Mouse (Mus musculus): ENCODE data around the gene Mrps12. TPM values are rescaled to one million over a fixed set of nuclear protein-coding genes. Genes with fewer than 3 reads are reported as not detected.
A peak's percentile ranks its signal among the peaks of the same experiment; 100 is the strongest.
"Not testable (repeated sequence)": the region's sequence is repeated elsewhere in the genome, so short reads cannot be mapped to it uniquely, and the experiment has no call there.

Gene Mrps12
- polyA plus RNA-seq, 1 experiment from 2014 or later, result 132 TPM

DNA sequence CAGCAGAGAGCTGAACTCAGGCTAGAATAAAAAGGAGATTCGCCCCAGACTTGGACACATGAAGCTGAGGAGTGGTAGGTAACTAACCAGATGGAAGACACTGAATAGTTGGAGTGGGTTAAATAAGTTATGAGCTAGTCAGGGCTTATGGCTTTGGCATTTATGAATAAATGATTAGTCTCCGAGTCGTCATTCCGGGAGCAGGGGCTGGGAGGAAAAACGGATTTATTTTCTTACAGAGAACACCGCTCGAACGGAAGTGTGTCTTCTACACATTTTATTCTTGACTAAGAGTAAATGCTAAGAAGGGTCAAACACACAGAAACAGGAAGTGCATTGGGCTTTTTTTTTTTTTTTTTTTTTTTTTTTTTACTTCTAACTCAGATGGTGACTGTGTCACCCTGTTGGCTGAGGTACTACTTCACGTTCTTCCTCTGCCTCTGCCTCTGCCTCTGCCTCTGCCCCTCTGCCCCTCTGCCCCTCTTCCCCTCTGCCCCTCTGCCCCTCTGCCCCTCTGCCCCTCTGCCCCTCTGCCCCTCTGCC, 38.9 kb downstream of the Mrps12 start:
- H3K9ac ChIP-seq (ENCODE audit: low read depth, low read length), result no peak overlapping the region
- H3K27ac ChIP-seq (ENCODE audit: low read depth, low read length), result no peak overlapping the region
- H3K4me2 ChIP-seq (replicated peaks; ENCODE audit: low read depth, low read length), result no peak overlapping the region
- H3K4me1 ChIP-seq (replicated peaks; ENCODE audit: control insufficient read depth, insufficient read depth, low read length), result no peaks in the 10 kb centered on the region
- H3K9me3 ChIP-seq (ENCODE audit: control insufficient read depth, low read length), result no peaks in the 10 kb centered on the region
- WGBS, result 72% methylated on average over 9 of the region's 9 CpGs
- no peak overlapping the region for H3K4me3 ChIP-seq (ENCODE audit: low read depth, low read length)
- no peak for ATAC-seq (ENCODE audit: low FRiP score)
- DNase-seq (ENCODE audit: low spot score), result no peak
- no peaks in the 10 kb centered on the region for H3K36me3 ChIP-seq (ENCODE audit: control insufficient read depth, insufficient read depth, low read length)
- H3K27me3 ChIP-seq (ENCODE audit: control insufficient read depth, insufficient read depth, low read length), result no peaks in the 10 kb centered on the region

DNA sequence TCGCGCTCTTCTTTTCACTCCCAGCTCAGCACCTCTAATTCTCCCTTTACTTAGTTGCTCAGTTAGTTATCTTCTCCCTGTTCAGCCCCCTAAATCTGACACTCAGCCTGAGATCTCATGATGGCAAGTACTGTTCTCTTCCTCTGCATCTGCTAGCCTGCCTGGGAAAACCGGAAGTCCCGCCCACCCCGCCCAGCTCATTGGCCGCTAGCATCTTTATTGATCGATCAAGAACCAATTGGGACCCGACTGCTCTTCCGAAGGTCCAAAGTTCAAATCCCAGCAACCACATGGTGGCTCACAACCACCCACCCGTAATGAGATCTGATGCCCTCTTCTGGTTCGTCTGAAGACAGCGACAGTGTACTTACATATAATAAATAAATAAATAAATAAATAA, 40.3 kb downstream of the Mrps12 start:
- H3K9me3 ChIP-seq (ENCODE audit: control insufficient read depth, low read length); H3K36me3 ChIP-seq (ENCODE audit: control insufficient read depth, insufficient read depth, low read length); DNase-seq (ENCODE audit: low spot score); ATAC-seq (ENCODE audit: low FRiP score); H3K4me2 ChIP-seq (replicated peaks; ENCODE audit: low read depth, low read length); H3K27ac ChIP-seq (ENCODE audit: low read depth, low read length); H3K4me3 ChIP-seq (ENCODE audit: low read depth, low read length); H3K9ac ChIP-seq (ENCODE audit: low read depth, low read length); H3K27me3 ChIP-seq (ENCODE audit: control insufficient read depth, insufficient read depth, low read length); H3K4me1 ChIP-seq (replicated peaks; ENCODE audit: control insufficient read depth, insufficient read depth, low read length): not testable (repeated sequence)
- WGBS, result 96% methylated on average over 12 of the region's 12 CpGs

DNA sequence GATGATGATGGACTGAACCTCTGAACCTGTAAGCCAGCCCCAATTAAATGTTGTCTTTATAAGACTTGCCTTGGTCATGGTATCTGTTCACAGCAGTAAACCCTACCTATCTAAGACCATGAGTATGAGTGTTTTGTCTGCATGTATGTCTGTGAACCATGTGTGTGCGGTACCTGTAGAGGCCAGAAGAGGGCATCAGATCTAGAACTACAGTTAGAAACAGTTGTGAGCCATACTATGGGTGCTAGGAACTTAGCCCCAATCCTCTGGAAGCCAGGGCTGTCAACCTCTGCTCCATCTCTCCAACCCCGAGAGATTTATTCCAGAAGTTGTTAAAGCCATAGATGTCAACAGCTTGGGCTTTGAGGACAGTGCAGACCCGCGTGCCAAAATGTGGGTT, 41.4 kb downstream of the Mrps12 start:
- Histone ChIP-seq H3K4me3 (ENCODE audit: low read depth, low read length) (no peak overlapping the region), H3K4me1 (replicated peaks; ENCODE audit: control insufficient read depth, insufficient read depth, low read length) (no peaks in the 10 kb centered on the region), H3K36me3 (ENCODE audit: control insufficient read depth, insufficient read depth, low read length) (no peaks in the 10 kb centered on the region), H3K27me3 (ENCODE audit: control insufficient read depth, insufficient read depth, low read length) (no peaks in the 10 kb centered on the region), H3K9me3 (ENCODE audit: control insufficient read depth, low read length) (no peaks in the 10 kb centered on the region), H3K9ac (ENCODE audit: low read depth, low read length) (no peak overlapping the region), H3K4me2 (replicated peaks; ENCODE audit: low read depth, low read length) (no peak overlapping the region), H3K27ac (ENCODE audit: low read depth, low read length) (no peak overlapping the region)
- WGBS, result 94% methylated on average over 4 of the region's 4 CpGs
- ATAC-seq (ENCODE audit: low FRiP score) (no peak), DNase-seq (ENCODE audit: low spot score) (no peak)

DNA sequence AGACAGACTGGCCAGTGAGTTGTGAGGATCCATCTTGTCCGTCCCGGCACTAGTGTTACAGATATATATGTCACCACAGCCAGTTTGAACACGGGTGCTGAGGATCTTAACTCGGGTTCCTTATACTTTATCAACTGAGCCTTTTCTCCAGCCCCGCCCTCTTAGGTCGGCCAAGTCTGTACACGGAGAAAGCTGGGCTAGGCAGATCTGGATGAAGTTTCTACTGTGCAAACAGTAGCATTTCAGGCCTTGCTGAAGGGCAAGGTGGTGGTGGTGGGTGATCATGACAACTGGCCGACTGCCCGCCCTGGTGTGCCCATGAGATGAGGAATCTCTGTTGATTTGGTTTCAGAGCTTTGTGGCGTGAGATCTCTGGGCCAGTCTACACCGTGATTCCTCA, 44.3 kb downstream of the Mrps12 start:
- Histone ChIP-seq H3K4me3 (ENCODE audit: low read depth, low read length) (no peak overlapping the region), H3K9me3 (ENCODE audit: control insufficient read depth, low read length) (no peaks in the 10 kb centered on the region), H3K4me2 (replicated peaks; ENCODE audit: low read depth, low read length) (no peak overlapping the region), H3K36me3 (ENCODE audit: control insufficient read depth, insufficient read depth, low read length) (no peaks in the 10 kb centered on the region), H3K4me1 (replicated peaks; ENCODE audit: control insufficient read depth, insufficient read depth, low read length) (peaks cover 2% of the 10 kb centered on the region; the same call in 1 of the 2 replicates), H3K9ac (ENCODE audit: low read depth, low read length) (no peak overlapping the region), H3K27ac (ENCODE audit: low read depth, low read length) (no peak overlapping the region), H3K27me3 (ENCODE audit: control insufficient read depth, insufficient read depth, low read length) (peaks cover 4% of the 10 kb centered on the region; the same call in 1 of the 2 replicates)
- WGBS, result 91% methylated on average over 11 of the region's 11 CpGs
- ATAC-seq (ENCODE audit: low FRiP score), result no peak
- DNase-seq (ENCODE audit: low spot score), result no peak

DNA sequence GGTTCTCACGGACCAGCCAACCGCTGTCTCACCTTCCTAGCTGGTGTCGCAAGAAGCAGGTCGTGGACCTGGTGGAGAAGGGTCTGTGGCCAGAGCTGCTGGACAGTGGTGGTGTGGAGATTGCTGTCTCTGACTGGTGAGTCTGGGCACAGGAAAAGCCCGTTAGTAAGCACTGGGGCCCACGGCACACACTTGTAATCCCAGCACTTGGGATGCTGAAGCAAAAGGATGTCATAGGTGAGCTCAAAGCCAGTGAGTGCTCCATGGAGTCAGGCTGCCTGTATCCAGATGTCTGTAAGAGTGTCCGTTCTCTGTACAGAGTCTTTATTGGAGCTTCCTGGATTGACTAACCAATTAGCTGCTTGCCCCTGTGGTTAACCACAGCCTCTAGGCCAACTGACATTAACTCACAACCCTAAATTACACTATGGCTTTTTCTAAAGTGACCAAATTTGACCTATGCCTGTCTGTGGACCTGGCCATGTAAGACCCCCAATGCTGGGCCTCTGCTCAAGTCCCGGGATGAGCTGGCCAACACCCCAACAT, 46.6 kb downstream of the Mrps12 start:
- Histone ChIP-seq H3K27ac (ENCODE audit: low read depth, low read length) (no peak overlapping the region), H3K4me1 (replicated peaks; ENCODE audit: control insufficient read depth, insufficient read depth, low read length) (peaks cover 2% of the 10 kb centered on the region; the same call in 1 of the 2 replicates), H3K36me3 (ENCODE audit: control insufficient read depth, insufficient read depth, low read length) (no peaks in the 10 kb centered on the region), H3K9ac (ENCODE audit: low read depth, low read length) (no peak overlapping the region), H3K4me3 (ENCODE audit: low read depth, low read length) (no peak overlapping the region), H3K27me3 (ENCODE audit: control insufficient read depth, insufficient read depth, low read length) (peaks cover 4% of the 10 kb centered on the region; the same call in 1 of the 2 replicates), H3K4me2 (replicated peaks; ENCODE audit: low read depth, low read length) (no peak overlapping the region), H3K9me3 (ENCODE audit: control insufficient read depth, low read length) (no peaks in the 10 kb centered on the region)
- ATAC-seq (ENCODE audit: low FRiP score), result no peak
- WGBS, result 54% methylated on average over 8 of the region's 8 CpGs
- no peak for DNase-seq (ENCODE audit: low spot score)

DNA sequence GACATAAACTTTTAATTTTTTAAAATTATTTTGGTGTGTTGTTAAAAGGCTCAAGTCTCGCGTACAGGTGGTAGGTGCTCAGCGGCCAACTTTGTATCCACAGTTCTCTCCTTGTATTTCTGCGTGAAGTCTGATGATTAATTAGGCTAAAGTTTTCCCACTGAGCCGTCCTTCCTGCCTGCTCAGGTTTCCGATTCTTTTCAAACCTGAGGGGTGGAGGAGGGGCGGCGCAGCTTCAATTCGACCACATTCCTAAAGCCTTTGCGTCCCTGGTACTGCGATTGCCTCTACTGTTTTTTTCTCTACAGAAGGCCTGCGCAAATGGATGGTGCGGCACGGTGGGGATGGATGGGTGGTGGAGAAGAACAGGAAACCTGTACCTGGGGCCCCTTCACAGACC, 47.2 kb downstream of the Mrps12 start:
- peaks cover 2% of the 10 kb centered on the region; the same call in 1 of the 2 replicates for H3K4me1 ChIP-seq (replicated peaks; ENCODE audit: control insufficient read depth, insufficient read depth, low read length)
- H3K27ac ChIP-seq (ENCODE audit: low read depth, low read length), result no peak overlapping the region
- peaks cover 4% of the 10 kb centered on the region; the same call in 1 of the 2 replicates for H3K27me3 ChIP-seq (ENCODE audit: control insufficient read depth, insufficient read depth, low read length)
- H3K4me3 ChIP-seq (ENCODE audit: low read depth, low read length), result no peak overlapping the region
- 7% methylated on average over 14 of the region's 14 CpGs for WGBS
- ATAC-seq (ENCODE audit: low FRiP score), result no peak
- no peaks in the 10 kb centered on the region for H3K36me3 ChIP-seq (ENCODE audit: control insufficient read depth, insufficient read depth, low read length)
- DNase-seq (ENCODE audit: low spot score), result peak; percentile 36
- H3K9ac ChIP-seq (ENCODE audit: low read depth, low read length), result no peak overlapping the region
- no peaks in the 10 kb centered on the region for H3K9me3 ChIP-seq (ENCODE audit: control insufficient read depth, low read length)
- no peak overlapping the region for H3K4me2 ChIP-seq (replicated peaks; ENCODE audit: low read depth, low read length)

DNA sequence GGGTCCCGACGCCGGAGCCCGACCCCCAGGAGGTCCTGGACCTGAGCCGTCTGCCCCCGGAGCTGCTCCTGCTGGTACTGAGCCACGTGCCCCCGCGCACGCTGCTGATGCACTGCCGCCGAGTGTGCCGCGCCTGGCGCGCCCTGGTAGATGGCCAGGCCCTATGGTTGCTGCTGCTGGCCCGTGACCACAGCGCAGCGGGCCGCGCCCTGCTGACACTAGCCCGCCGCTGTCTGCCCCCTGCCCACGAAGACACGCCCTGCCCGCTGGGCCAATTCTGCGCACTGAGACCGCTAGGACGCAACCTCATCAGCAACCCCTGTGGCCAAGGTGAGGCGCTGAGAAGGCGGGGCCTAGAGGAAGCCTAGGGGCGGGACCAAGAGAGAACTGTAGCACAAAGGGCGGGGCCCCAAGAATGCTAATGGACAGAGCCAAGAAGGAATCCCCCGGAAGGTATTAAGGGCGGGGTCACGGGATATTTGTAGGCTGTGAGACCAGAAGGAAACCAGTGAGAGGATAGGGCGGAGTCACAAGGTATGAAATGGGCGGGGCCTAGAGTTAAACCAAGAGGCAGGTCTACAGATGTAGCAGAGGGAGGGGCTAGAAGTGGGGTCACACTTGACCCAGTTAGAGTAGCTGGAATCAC, 48.2 kb downstream of the Mrps12 start:
- ATAC-seq (ENCODE audit: low FRiP score), result peak; percentile 83
- H3K9ac ChIP-seq (ENCODE audit: low read depth, low read length), result peak overlapping the region; percentile 56; the same call in 1 of the 2 replicates
- peak overlapping the region; percentile 85 for H3K4me2 ChIP-seq (replicated peaks; ENCODE audit: low read depth, low read length)
- under 1% methylated on average over 35 of the region's 38 CpGs for WGBS
- H3K27me3 ChIP-seq (ENCODE audit: control insufficient read depth, insufficient read depth, low read length), result peaks cover 4% of the 10 kb centered on the region; the same call in 1 of the 2 replicates
- H3K27ac ChIP-seq (ENCODE audit: low read depth, low read length), result 0 out of 2 replicates have a peak overlapping the region, but pooled peaks have one; percentile 30
- H3K4me1 ChIP-seq (replicated peaks; ENCODE audit: control insufficient read depth, insufficient read depth, low read length), result peaks cover 2% of the 10 kb centered on the region; the same call in 1 of the 2 replicates
- peak overlapping the region; percentile 47 for H3K4me3 ChIP-seq (ENCODE audit: low read depth, low read length)
- no peaks in the 10 kb centered on the region for H3K9me3 ChIP-seq (ENCODE audit: control insufficient read depth, low read length)
- peak; percentile 81 for DNase-seq (ENCODE audit: low spot score)
- no peaks in the 10 kb centered on the region for H3K36me3 ChIP-seq (ENCODE audit: control insufficient read depth, insufficient read depth, low read length)

DNA sequence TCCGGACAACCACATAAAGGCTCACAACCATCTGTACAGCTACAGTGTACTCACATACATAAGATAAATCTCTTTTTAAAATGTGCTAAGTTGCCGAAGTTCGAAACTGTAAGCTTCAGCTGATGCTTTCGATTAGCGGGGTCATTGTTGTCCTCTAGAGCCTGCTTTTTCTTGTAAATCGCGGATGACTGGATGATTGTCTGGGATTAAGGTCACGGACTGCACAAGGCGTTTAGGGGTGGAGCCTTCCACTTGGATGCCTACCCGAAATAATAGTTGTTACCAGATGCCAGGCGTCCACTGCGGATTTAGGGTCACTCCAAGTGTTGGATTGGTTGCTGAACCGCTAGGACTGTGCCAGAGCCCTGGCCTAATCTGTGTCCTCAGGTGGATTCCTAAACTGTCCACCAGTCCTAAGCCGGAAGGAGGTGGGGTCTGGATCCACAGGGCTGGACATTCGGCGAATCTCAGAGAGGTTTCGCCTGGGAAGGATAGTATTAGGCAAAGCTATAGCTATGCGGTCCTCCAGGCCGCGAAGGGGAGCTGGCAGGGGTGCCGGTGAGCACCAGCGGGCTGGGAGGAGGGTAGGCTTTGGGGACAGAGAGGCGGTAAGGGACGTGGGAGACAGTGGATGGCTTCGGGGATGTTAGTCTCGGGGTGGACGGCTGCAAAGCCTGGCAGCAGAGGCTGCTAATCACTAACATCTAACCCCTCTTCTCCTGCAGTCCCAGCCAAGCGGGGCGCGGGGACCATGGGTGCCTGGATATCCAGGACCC, 48.9 kb downstream of the Mrps12 start, which contains the start of gene Fbxo27:
TSS of gene Fbxo27 (plus strand) at position 305 of the 776 bp plus-strand sequence.
- H3K9me3 ChIP-seq (ENCODE audit: control insufficient read depth, low read length), result no peaks in the 10 kb centered on the region
- H3K36me3 ChIP-seq (ENCODE audit: control insufficient read depth, insufficient read depth, low read length), result no peaks in the 10 kb centered on the region
- H3K27ac ChIP-seq (ENCODE audit: low read depth, low read length), result 0 out of 2 replicates have a peak within 1 kb of the TSS, but pooled peaks have one; percentile 30
- ATAC-seq (ENCODE audit: low FRiP score) (peak; percentile 65), DNase-seq (ENCODE audit: low spot score) (peak; percentile 33)
- H3K4me3 ChIP-seq (ENCODE audit: low read depth, low read length), result peak within 1 kb of the TSS; percentile 47
- peak within 1 kb of the TSS; percentile 85 for H3K4me2 ChIP-seq (replicated peaks; ENCODE audit: low read depth, low read length)
- peak within 1 kb of the TSS; percentile 56; the same call in 1 of the 2 replicates for H3K9ac ChIP-seq (ENCODE audit: low read depth, low read length)
- peaks cover 4% of the 10 kb centered on the region; the same call in 1 of the 2 replicates for H3K27me3 ChIP-seq (ENCODE audit: control insufficient read depth, insufficient read depth, low read length)
- peaks cover 2% of the 10 kb centered on the region; the same call in 1 of the 2 replicates for H3K4me1 ChIP-seq (replicated peaks; ENCODE audit: control insufficient read depth, insufficient read depth, low read length)
- WGBS, result 30% methylated on average over 28 of the region's 30 CpGs
